9 mouse cellular contexts compared by ENCODE assay signal in the genomic region with DNA sequence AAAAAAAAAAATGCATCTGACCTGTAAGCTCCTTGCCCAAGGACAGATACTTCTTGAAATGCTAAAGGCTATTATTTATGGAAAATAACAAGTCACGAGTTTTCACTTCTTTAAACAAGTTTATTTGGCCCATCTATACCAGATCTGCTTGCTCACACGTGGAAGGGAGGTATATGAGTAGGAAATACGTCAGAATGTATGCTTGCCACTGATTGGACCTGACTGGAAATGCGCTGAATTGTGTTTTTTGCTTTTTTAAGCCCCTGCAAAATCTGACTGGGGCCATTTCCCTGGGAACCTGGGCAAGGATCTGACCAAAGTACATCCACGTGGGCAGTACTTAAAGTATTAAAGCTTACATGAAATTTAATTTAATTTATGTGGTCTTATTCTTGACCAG. TPM values are rescaled to one million over a fixed set of nuclear protein-coding genes. Genes with fewer than 3 reads are reported as not detected.
DNase-seq lines count a peak whose midpoint lies in the region; ATAC-seq and TF ChIP-seq lines count a peak whose summit lies in the region.
"Had no signal": no experiment of that assay in that cellular context is flagged by ENCODE, and none has a peak within 500 bp of the region (broad histone marks: within the 10 kb centered on the region; RNA-seq: fewer than 3 reads in every experiment).

No protein-coding gene starts in this region.

- no peak for TF ChIP-seq CTCF in ES-Bruce4 (IDR thresholded peaks at IDR 0.05; ENCODE audit: low read depth, low read length)

- DNase-seq in heart, postnatal 25 days (ENCODE audit: low spot score), result no peak
- DNase-seq in urinary bladder, postnatal 4 days (ENCODE audit: low spot score in 2 of 2), result no peak
- DNase-seq in left cerebral cortex, postnatal 25 days (ENCODE audit: low spot score in 2 of 2), result no peak
- no peak for DNase-seq in testis, postnatal 10 days (ENCODE audit: low spot score)

- H3K9me3 ChIP-seq in heart, embryonic 14.5 days (ENCODE audit: control insufficient read depth, low read length), result no peaks in the 10 kb centered on the region
- H3K9me3 ChIP-seq in ES-Bruce4 (replicated peaks; ENCODE audit: control insufficient read depth, insufficient read depth, low read length, poor library complexity, severe bottlenecking), result no peaks in the 10 kb centered on the region
- H3K9me3 ChIP-seq in forebrain, embryonic 15.5 days, result no peaks in the 10 kb centered on the region
- H3K9me3 ChIP-seq in liver, embryonic 16.5 days (replicated peaks; ENCODE audit: control insufficient read depth, low read length), result no peaks in the 10 kb centered on the region

- H3K4me3 ChIP-seq in heart, embryonic 14.5 days (ENCODE audit: control insufficient read depth in 1 of 2, insufficient read depth in 1 of 2, low read depth in 1 of 2, low read length in 2 of 2), result peak overlapping the region in 1 of 2 experiments; percentile 85; a peak in 2 of 4 replicates
- H3K4me3 ChIP-seq in ES-Bruce4 (ENCODE audit: low read depth, low read length), result no peak overlapping the region
- peak overlapping the region; percentile 70; the same call in 1 of the 2 replicates for H3K4me3 ChIP-seq in forebrain, embryonic 15.5 days
- H3K4me3 ChIP-seq in liver, embryonic 16.5 days (ENCODE audit: low read depth, low read length), result peak overlapping the region; percentile 85

- H3K27ac ChIP-seq in heart, embryonic 14.5 days (replicated peaks in 1 of 2; ENCODE audit: control insufficient read depth in 1 of 2, insufficient read depth in 1 of 2, low read depth in 2 of 2, low read length in 2 of 2), result peak overlapping the region in 1 of 2 experiments; percentile 82; a peak in 2 of 4 replicates
- H3K27ac ChIP-seq in ES-Bruce4 (ENCODE audit: insufficient read depth, low read length), result no peak overlapping the region
- H3K27ac ChIP-seq in forebrain, embryonic 15.5 days (replicated peaks), result no peak overlapping the region
- H3K27ac ChIP-seq in liver, embryonic 16.5 days (ENCODE audit: low read length), result peak overlapping the region; percentile 92

- H3K27me3 ChIP-seq in heart, embryonic 14.5 days (ENCODE audit: control insufficient read depth, insufficient read depth, low read length), result no peaks in the 10 kb centered on the region
- H3K27me3 ChIP-seq in ES-Bruce4 (ENCODE audit: control insufficient read depth, insufficient read depth, low read length, poor library complexity, severe bottlenecking), result no peaks in the 10 kb centered on the region
- no peaks in the 10 kb centered on the region for H3K27me3 ChIP-seq in forebrain, embryonic 15.5 days
- no peaks in the 10 kb centered on the region for H3K27me3 ChIP-seq in liver, embryonic 16.5 days (ENCODE audit: control insufficient read depth, insufficient read depth, low read depth, low read length)

- H3K36me3 ChIP-seq in heart, embryonic 14.5 days (ENCODE audit: control insufficient read depth, insufficient read depth, low read length), result no peaks in the 10 kb centered on the region
- no peaks in the 10 kb centered on the region for H3K36me3 ChIP-seq in ES-Bruce4 (ENCODE audit: control insufficient read depth, insufficient read depth, low read length, poor library complexity, severe bottlenecking)
- H3K36me3 ChIP-seq in forebrain, embryonic 15.5 days, result no peaks in the 10 kb centered on the region
- H3K36me3 ChIP-seq in liver, embryonic 16.5 days (ENCODE audit: control insufficient read depth, insufficient read depth), result peaks cover 7% of the 10 kb centered on the region

- peaks cover 5 to 16% of the 10 kb centered on the region in 2 experiments; a peak in 3 of 4 replicates for H3K4me1 ChIP-seq in heart, embryonic 14.5 days (ENCODE audit: control insufficient read depth in 2 of 2, insufficient read depth in 2 of 2, low read length in 2 of 2)
- no peaks in the 10 kb centered on the region for H3K4me1 ChIP-seq in ES-Bruce4 (ENCODE audit: control insufficient read depth, insufficient read depth, low read length)
- peaks cover 16% of the 10 kb centered on the region for H3K4me1 ChIP-seq in forebrain, embryonic 15.5 days
- peaks cover 25% of the 10 kb centered on the region for H3K4me1 ChIP-seq in liver, embryonic 16.5 days (ENCODE audit: control insufficient read depth, low read depth, low read length)

- peak overlapping the region; percentile 80 for H3K4me2 ChIP-seq in heart, embryonic 14.5 days (ENCODE audit: low read length)
- H3K4me2 ChIP-seq in forebrain, embryonic 15.5 days (replicated peaks), result peak overlapping the region; percentile 90
- H3K4me2 ChIP-seq in liver, embryonic 16.5 days (ENCODE audit: low read depth, low read length), result peak overlapping the region; percentile 78

- ATAC-seq in heart, embryonic 14.5 days (ENCODE audit: insufficient number of reproducible peaks, insufficient read depth, low FRiP score, low read depth), result no peak
- ATAC-seq in forebrain, embryonic 15.5 days (replicated peaks), result no peak
- no peak for ATAC-seq in liver, embryonic 16.5 days (ENCODE audit: low read depth)

- WGBS in heart, embryonic 14.5 days, result 50% methylated on average over 5 of the region's 5 CpGs
- 51% methylated on average over 5 of the region's 5 CpGs for WGBS in forebrain, embryonic 15.5 days
- 51% methylated on average over 5 of the region's 5 CpGs for WGBS in liver, embryonic 16.5 days (ENCODE audit: insufficient replicate concordance)

- intact Hi-C loops in heart, postnatal 25 days (cut with DNase I), result loop anchor here (5.0 kb wide), 1 partner anchor 63 kb away; no protein-coding TSS in a partner anchor
- intact Hi-C loops in left cerebral cortex, postnatal 25 days (cut with DNase I), result loop anchor here (5.0 kb wide), 2 partner anchors 48 to 68 kb away; partner anchors contain the start of gene Wdr45b

- no peak for TF ChIP-seq EP300 in ES-Bruce4 (IDR thresholded peaks at IDR 0.05; ENCODE audit: insufficient read depth, low read depth, low read length)

- H3K9ac ChIP-seq in heart, embryonic 14.5 days (ENCODE audit: low read length), result peak overlapping the region; percentile 66; the same call in 1 of the 2 replicates
- H3K9ac ChIP-seq in ES-Bruce4 (ENCODE audit: low read depth, poor library complexity, severe bottlenecking), result peak overlapping the region; percentile 43; the same call in 1 of the 2 replicates
- H3K9ac ChIP-seq in forebrain, embryonic 15.5 days (replicated peaks), result no peak overlapping the region
- peak overlapping the region; percentile 73 for H3K9ac ChIP-seq in liver, embryonic 16.5 days (ENCODE audit: low read depth, low read length)

- TF ChIP-seq POLR2A in ES-Bruce4 (IDR thresholded peaks at IDR 0.05; ENCODE audit: insufficient read depth, low read length), result no peak

RNA-seq across cellular contexts. Expression of gene Fn3krp, which starts 0.8 kb away (rescaled TPM):
- polyA plus RNA-seq in heart, embryonic 14.5 days (2014; fragmentation: Nextera tagmentation; extraction: Ambion mirVana), result 4.4 and 5.0 TPM in 2 replicates
- total RNA-seq in heart, postnatal 25 days (2021), result 1 to 10 TPM; 7.4 to 7.8 TPM
- 15.6 and 15.7 TPM in 2 replicates for polyA plus RNA-seq in ES-Bruce4 (2011; ENCODE audit: insufficient read depth, insufficient read length, low read depth, missing spikeins)
- polyA plus RNA-seq in forebrain, embryonic 15.5 days (2015; fragmentation: Nextera tagmentation; extraction: Ambion mirVana), result 9.0 and 11.1 TPM in 2 replicates
- 28.2 and 36.4 TPM in 2 replicates for polyA plus RNA-seq in liver, embryonic 16.5 days (2015; fragmentation: Nextera tagmentation; extraction: Ambion mirVana)
- 10 to 100 TPM; 42.9 to 47.3 TPM for total RNA-seq in left cerebral cortex, postnatal 25 days (2021)

RNA-seq across cellular contexts. Expression of gene Fn3k, which starts 14.3 kb away (rescaled TPM):
- 13.6 and 14.8 TPM in 2 replicates for polyA plus RNA-seq in heart, embryonic 14.5 days (2014; fragmentation: Nextera tagmentation; extraction: Ambion mirVana)
- total RNA-seq in heart, postnatal 25 days (2021), result 10 to 100 TPM; 23.7 to 27.6 TPM
- 0.79 and 1.3 TPM in 2 replicates for polyA plus RNA-seq in ES-Bruce4 (2011; ENCODE audit: insufficient read depth, insufficient read length, low read depth, missing spikeins)
- 3.0 and 4.1 TPM in 2 replicates for polyA plus RNA-seq in forebrain, embryonic 15.5 days (2015; fragmentation: Nextera tagmentation; extraction: Ambion mirVana)
- polyA plus RNA-seq in liver, embryonic 16.5 days (2015; fragmentation: Nextera tagmentation; extraction: Ambion mirVana), result 35.3 and 38.4 TPM in 2 replicates
- 10 to 100 TPM; 49.0 to 54.1 TPM for total RNA-seq in left cerebral cortex, postnatal 25 days (2021)
- total RNA-seq: monocyte, adult 5-6 weeks had no signal

RNA-seq across cellular contexts. Expression of gene Tbcd, which starts 31.4 kb away (rescaled TPM):
- 16.6 TPM in 2 replicates for polyA plus RNA-seq in heart, embryonic 14.5 days (2014; fragmentation: Nextera tagmentation; extraction: Ambion mirVana)
- total RNA-seq in heart, postnatal 25 days (2021), result 10 to 100 TPM in 1 of 2 experiments, 1 to 10 TPM in 1; 10.0 to 11.5 TPM
- 43.0 and 49.7 TPM in 2 replicates for polyA plus RNA-seq in ES-Bruce4 (2011; ENCODE audit: insufficient read depth, insufficient read length, low read depth, missing spikeins)
- 54.1 and 55.2 TPM in 2 replicates for polyA plus RNA-seq in forebrain, embryonic 15.5 days (2015; fragmentation: Nextera tagmentation; extraction: Ambion mirVana)
- polyA plus RNA-seq in liver, embryonic 16.5 days (2015; fragmentation: Nextera tagmentation; extraction: Ambion mirVana), result 19.5 and 21.4 TPM in 2 replicates
- total RNA-seq in left cerebral cortex, postnatal 25 days (2021), result 10 to 100 TPM; 39.0 to 39.8 TPM

RNA-seq across cellular contexts. Expression of gene Rab40b, which starts 32.3 kb away (rescaled TPM):
- 6.7 and 7.6 TPM in 2 replicates for polyA plus RNA-seq in heart, embryonic 14.5 days (2014; fragmentation: Nextera tagmentation; extraction: Ambion mirVana)
- 1 to 10 TPM; 1.3 to 1.6 TPM for total RNA-seq in heart, postnatal 25 days (2021)
- polyA plus RNA-seq in ES-Bruce4 (2011; ENCODE audit: insufficient read depth, insufficient read length, low read depth, missing spikeins), result not detected in 2 replicates
- polyA plus RNA-seq in forebrain, embryonic 15.5 days (2015; fragmentation: Nextera tagmentation; extraction: Ambion mirVana), result 6.7 and 7.8 TPM in 2 replicates
- polyA plus RNA-seq in liver, embryonic 16.5 days (2015; fragmentation: Nextera tagmentation; extraction: Ambion mirVana), result 0.56 and 1.2 TPM in 2 replicates
- 10 to 100 TPM; 46.1 to 58.1 TPM for total RNA-seq in left cerebral cortex, postnatal 25 days (2021)
- total RNA-seq: monocyte, adult 5-6 weeks had no signal
